Mouse (Mus musculus): Measurements from ENCODE around the gene Dctn2.
"Not testable (repeated sequence)": the region's sequence is repeated elsewhere in the genome, so short reads cannot be mapped to it uniquely, and the experiment has no call there.

DNA sequence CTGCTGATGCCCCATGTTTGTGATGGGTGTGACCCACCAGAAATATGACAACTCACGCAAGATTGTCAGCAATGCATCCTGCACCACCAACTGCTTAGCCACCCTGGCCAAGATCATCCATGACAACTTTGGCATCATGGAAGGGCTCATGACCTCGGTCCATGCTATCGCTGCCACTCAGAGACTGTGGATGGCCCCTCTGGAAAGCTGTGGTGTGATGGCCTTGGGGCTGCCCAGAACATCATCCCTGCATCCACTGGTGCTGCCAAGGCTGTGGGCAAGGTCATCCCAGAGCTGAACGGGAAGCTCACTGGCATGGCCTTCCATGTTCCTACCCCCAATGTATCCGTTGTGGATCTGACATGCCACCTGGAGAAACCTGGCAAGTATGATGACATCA is 47.3 kb downstream of the Dctn2 start:
- not testable (repeated sequence) for TF ChIP-seq CTCF, EP300 (IDR thresholded peaks at IDR 0.05; ENCODE audit: low read depth)

Measured in heart, postnatal 0 days (tissue).